In the genomic region with DNA sequence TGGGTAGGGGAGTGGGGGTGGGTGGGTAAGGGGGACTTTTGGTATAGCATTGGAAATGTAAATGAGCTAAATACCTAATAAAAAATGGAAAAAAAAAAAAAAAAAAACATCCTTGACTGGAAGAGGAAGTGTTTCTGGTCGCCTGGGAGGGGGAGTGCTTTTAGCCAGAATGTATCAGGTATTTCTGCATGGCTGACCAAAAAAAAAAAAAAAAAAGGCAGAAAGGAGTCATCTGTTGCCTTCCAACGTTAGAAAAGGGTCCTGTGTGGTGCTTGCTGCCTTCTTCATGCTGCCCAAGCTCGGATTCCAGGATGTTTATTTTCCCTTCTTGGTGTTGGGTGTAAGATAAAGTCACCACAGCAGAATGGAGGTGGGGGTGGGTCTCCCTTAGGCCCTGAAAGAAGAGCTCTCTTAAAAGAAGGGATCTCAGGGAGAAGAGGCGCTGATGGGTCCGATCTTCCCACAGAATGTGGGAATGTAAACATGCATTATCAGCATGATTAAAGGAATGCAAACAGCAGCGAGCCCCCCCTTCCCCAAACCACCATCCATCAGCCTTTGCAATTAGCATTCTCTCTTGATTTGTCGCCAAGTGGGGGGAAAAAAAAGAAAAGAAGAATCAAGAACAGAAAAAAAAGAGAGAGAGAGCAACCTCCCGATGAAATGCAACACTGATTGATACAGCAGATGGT, we compare ENCODE assay signal across 12 mouse cellular contexts.
A peak's percentile ranks its signal among the peaks of the same experiment; 100 is the strongest.
DNase-seq lines count a peak whose midpoint lies in the region; ATAC-seq and TF ChIP-seq lines count a peak whose summit lies in the region.
"Had no signal": no experiment of that assay in that cellular context is flagged by ENCODE, and none has a peak within 500 bp of the region (broad histone marks: within the 10 kb centered on the region; RNA-seq: fewer than 3 reads in every experiment).

No protein-coding gene starts in this region.

- DNase-seq in heart, adult 8-10 months (ENCODE audit: low spot score): no peak
- DNase-seq in lung, postnatal 0 days (ENCODE audit: low spot score): no peak
- no peak for DNase-seq in lung, postnatal 36 days
- peak; percentile 16 for DNase-seq in yolk sac, embryonic 10.5 days (ENCODE audit: low spot score)
- no peak for DNase-seq in gastrocnemius, postnatal 4 days (ENCODE audit: low spot score in 2 of 2)
- DNase-seq in T-cell, adult 2 months (ENCODE audit: low spot score): no peak
- DNase-seq: cerebellum, postnatal 36 days; layer of hippocampus, postnatal 36 days; liver had no signal

- no peak for ATAC-seq in heart, embryonic 11.5 days (replicated peaks; ENCODE audit: insufficient number of reproducible peaks, low FRiP score, low TSS enrichment)
- ATAC-seq in lung, postnatal 0 days: no peak
- ATAC-seq in hindbrain, embryonic 15.5 days (ENCODE audit: low FRiP score, low read depth): peak; percentile 5; the same call in 1 of the 2 replicates
- ATAC-seq: inflammation-experienced regulatory T-cells, adult 6 months had no signal

- TF ChIP-seq CTCF in lung, postnatal 0 days (IDR thresholded peaks at IDR 0.05): no peak

- no peak overlapping the region for H3K9ac ChIP-seq in heart, embryonic 11.5 days (ENCODE audit: low read depth, low read length)
- no peak overlapping the region for H3K9ac ChIP-seq in lung, postnatal 0 days (replicated peaks; ENCODE audit: low read depth)
- H3K9ac ChIP-seq in hindbrain, embryonic 15.5 days: no peak overlapping the region

- no peak for TF ChIP-seq EP300 in lung, postnatal 0 days (IDR thresholded peaks at IDR 0.05)

- no peaks in the 10 kb centered on the region for H3K9me3 ChIP-seq in heart, embryonic 11.5 days (replicated peaks; ENCODE audit: control insufficient read depth, low read length)
- H3K9me3 ChIP-seq in lung, postnatal 0 days (ENCODE audit: low read length): no peaks in the 10 kb centered on the region
- H3K9me3 ChIP-seq in hindbrain, embryonic 15.5 days: no peaks in the 10 kb centered on the region

- 0 out of 2 replicates have a peak overlapping the region, but pooled peaks have one; percentile 1 for H3K4me3 ChIP-seq in heart, embryonic 11.5 days (ENCODE audit: low read depth, low read length)
- no peak overlapping the region for H3K4me3 ChIP-seq in lung, postnatal 0 days (ENCODE audit: low read depth, low read length)
- peak overlapping the region; percentile 13 for H3K4me3 ChIP-seq in hindbrain, embryonic 15.5 days

- H3K36me3 ChIP-seq in heart, embryonic 11.5 days (ENCODE audit: control insufficient read depth, insufficient read depth, low read length): no peaks in the 10 kb centered on the region
- H3K36me3 ChIP-seq in lung, postnatal 0 days (ENCODE audit: insufficient read depth, low read length): no peaks in the 10 kb centered on the region
- no peaks in the 10 kb centered on the region for H3K36me3 ChIP-seq in hindbrain, embryonic 15.5 days

- H3K4me1 ChIP-seq in heart, embryonic 11.5 days (ENCODE audit: control insufficient read depth, insufficient read depth, low read length): peaks cover 7% of the 10 kb centered on the region; the same call in 1 of the 2 replicates
- H3K4me1 ChIP-seq in lung, postnatal 0 days (ENCODE audit: insufficient read depth, low read depth, low read length): no peaks in the 10 kb centered on the region
- peaks cover 7% of the 10 kb centered on the region for H3K4me1 ChIP-seq in hindbrain, embryonic 15.5 days (replicated peaks)

- no peaks in the 10 kb centered on the region for H3K27me3 ChIP-seq in heart, embryonic 11.5 days (ENCODE audit: control insufficient read depth, insufficient read depth, low read length)
- no peaks in the 10 kb centered on the region for H3K27me3 ChIP-seq in lung, postnatal 0 days (replicated peaks; ENCODE audit: insufficient read depth, low read length)
- no peaks in the 10 kb centered on the region for H3K27me3 ChIP-seq in hindbrain, embryonic 15.5 days

- 5% methylated on average over 8 of the region's 8 CpGs for WGBS in heart, embryonic 11.5 days (ENCODE audit: insufficient replicate concordance)
- WGBS in lung, postnatal 0 days: 10% methylated on average over 8 of the region's 8 CpGs
- WGBS in hindbrain, embryonic 15.5 days: 13% methylated on average over 8 of the region's 8 CpGs

- H3K27ac ChIP-seq in heart, embryonic 11.5 days (ENCODE audit: low read depth, low read length): no peak overlapping the region
- H3K27ac ChIP-seq in lung, postnatal 0 days (ENCODE audit: low read length): no peak overlapping the region
- peak overlapping the region; percentile 64 for H3K27ac ChIP-seq in hindbrain, embryonic 15.5 days (replicated peaks)

- peak overlapping the region; percentile 54 for H3K4me2 ChIP-seq in heart, embryonic 11.5 days
- H3K4me2 ChIP-seq in lung, postnatal 0 days (replicated peaks; ENCODE audit: low read depth, low read length): 0 out of 2 replicates have a peak overlapping the region, but pooled peaks have one; percentile 1
- peak overlapping the region; percentile 48 for H3K4me2 ChIP-seq in hindbrain, embryonic 15.5 days

Comparison
In these comparisons a context has a peak if more than half of its experiments do, and no peak if none do; other contexts are left out.
1. H3K4me2 ChIP-seq: peak in every context shown above with its lines; median percentile 54 in heart, embryonic 11.5 days; 48 in hindbrain, embryonic 15.5 days; 1 in lung, postnatal 0 days.